Mouse (Mus musculus) embryonic facial prominence, embryonic 11.5 days (tissue): ENCODE results near the gene Tfb1m. TPM values are rescaled to one million over a fixed set of nuclear protein-coding genes. Genes with fewer than 3 reads are reported as not detected.

Experiments used
- ATAC-seq: fragments of 200-750 bp; cut with Nextera tagmentation; replicated peaks from 2 replicates; pipeline ENCODE4 v1.8.0; 2017; ENCODE audit warnings: low read depth; ENCODE audit not compliant: insufficient number of reproducible peaks, low FRiP score, low TSS enrichment
- DNase-seq: peaks from one replicate; pipeline ENCODE4 v3.0.0-alpha.2; 2015; ENCODE audit warnings: low spot score
- H3K27ac ChIP-seq: fragments of 300-500 bp; sonication (generic); replicated peaks from 2 replicates; pipeline ENCODE4 v1.5.1; 2014; ENCODE audit warnings: mild to moderate bottlenecking, low read depth, low read length, control low read depth
- H3K27me3 ChIP-seq: fragments of 300-500 bp; sonication (generic); 2 replicates; pipeline ENCODE4 v1.6.1; 2014; ENCODE audit warnings: mild to moderate bottlenecking, low read length, moderate library complexity, mixed read lengths; ENCODE audit not compliant: control insufficient read depth, insufficient read depth
- H3K36me3 ChIP-seq: fragments of 300-500 bp; sonication (generic); replicated peaks from 2 replicates; pipeline ENCODE4 v1.6.1; 2014; ENCODE audit warnings: low read depth, mild to moderate bottlenecking, low read length, moderate library complexity, mixed read lengths; ENCODE audit not compliant: control insufficient read depth, insufficient read depth
- H3K4me1 ChIP-seq: fragments of 300-500 bp; sonication (generic); 2 replicates; pipeline ENCODE4 v1.6.1; 2014; ENCODE audit warnings: low read length, mixed read lengths; ENCODE audit not compliant: control insufficient read depth, insufficient read depth
- H3K4me2 ChIP-seq: fragments of 300-500 bp; sonication (generic); 2 replicates; pipeline ENCODE4 v1.6.1; 2014; ENCODE audit warnings: low read depth, mild to moderate bottlenecking, control low read depth, low read length, moderate library complexity
- H3K4me3 ChIP-seq: fragments of 300-500 bp; sonication (generic); 2 replicates; pipeline ENCODE4 v1.5.1; 2014; ENCODE audit warnings: low read depth, low read length, control low read depth
- H3K9ac ChIP-seq: fragments of 300-500 bp; sonication (generic); replicated peaks from 2 replicates; pipeline ENCODE4 v1.6.1; 2014; ENCODE audit warnings: mild to moderate bottlenecking, control low read depth, low read length
- H3K9me3 ChIP-seq: fragments of 300-500 bp; sonication (generic); replicated peaks from 2 replicates; pipeline ENCODE4 v1.6.1; 2016; ENCODE audit warnings: mild to moderate bottlenecking, low read length, inconsistent platforms, mixed read lengths; ENCODE audit not compliant: control insufficient read depth
- WGBS: fragments of 180-500 bp; shearing (Covaris S2); extraction: QIAGEN DNeasy Blood & Tissue Kit; methylation state at CpG from one replicate; pipeline ENCODE4 v1.1.7; 2014; 5-methylcytosine and 5-hydroxymethylcytosine counted together
- polyA plus RNA-seq: library from polyadenylated mRNA; unstranded; fragments of >200 nt; fragmentation: Nextera tagmentation; extraction: Ambion mirVana; gene quantifications from 2 replicates; pipeline ENCODE4 v1.2.1, GENCODE M21; 2014

The Tfb1m gene
- polyA plus RNA-seq, 1 experiment from 2014 or later, result 25.9 TPM

DNA sequence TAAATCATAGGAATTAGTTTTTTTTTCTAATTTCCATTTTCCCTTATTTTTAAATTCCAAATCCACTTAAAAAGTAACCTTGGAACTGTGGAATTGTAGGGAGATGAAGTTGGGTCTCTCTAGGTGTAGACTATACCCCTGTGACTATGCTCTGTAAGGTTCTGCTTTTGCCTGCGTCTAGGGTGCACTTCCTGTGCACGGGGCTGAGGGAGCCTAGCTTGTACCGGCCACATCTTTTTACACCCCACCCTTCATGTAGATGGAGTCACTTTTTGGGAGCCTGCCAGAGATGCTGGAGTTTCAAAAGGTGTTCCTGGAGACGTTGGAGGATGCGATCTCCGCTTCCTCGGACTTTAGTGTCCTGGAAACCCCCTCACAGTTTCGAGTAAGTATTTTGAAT, 51.1 kb downstream of the Tfb1m start:
- no peak overlapping the region for H3K9ac ChIP-seq
- no peaks in the 10 kb centered on the region for H3K4me1 ChIP-seq
- no peaks in the 10 kb centered on the region for H3K27me3 ChIP-seq
- no peaks in the 10 kb centered on the region for H3K36me3 ChIP-seq
- no peak overlapping the region for H3K27ac ChIP-seq
- ATAC-seq (no peak), DNase-seq (no peak)
- no peak overlapping the region for H3K4me3 ChIP-seq
- 89% methylated on average over 8 of the region's 8 CpGs for WGBS
- H3K4me2 ChIP-seq, result no peak overlapping the region
- no peaks in the 10 kb centered on the region for H3K9me3 ChIP-seq

DNA sequence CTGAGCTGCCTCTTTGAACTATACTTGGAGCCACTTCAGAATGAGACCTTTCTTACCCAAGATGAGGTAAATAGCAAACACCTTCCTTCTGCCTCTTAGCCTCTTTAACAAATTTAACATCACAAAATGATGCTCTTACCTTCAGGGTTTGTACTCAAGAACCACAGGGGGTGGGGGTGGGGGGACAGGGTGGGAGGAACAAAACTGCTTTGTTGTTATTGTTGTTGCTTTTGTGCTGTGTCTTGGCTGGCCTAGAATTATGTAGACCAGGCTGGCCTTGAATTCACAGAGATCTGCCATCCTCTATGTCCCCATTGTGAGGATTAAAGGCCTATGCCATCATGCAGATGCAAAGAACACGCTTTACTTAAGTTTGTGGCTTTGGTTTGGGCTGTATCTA, 51.9 kb downstream of the Tfb1m start:
- H3K27ac ChIP-seq, result no peak overlapping the region
- 79% methylated on average over 1 of the region's 1 CpGs for WGBS
- H3K36me3 ChIP-seq, result no peaks in the 10 kb centered on the region
- DNase-seq, result no peak
- no peak overlapping the region for H3K9ac ChIP-seq
- no peaks in the 10 kb centered on the region for H3K9me3 ChIP-seq
- no peak overlapping the region for H3K4me2 ChIP-seq
- no peak overlapping the region for H3K4me3 ChIP-seq
- H3K27me3 ChIP-seq, result no peaks in the 10 kb centered on the region
- no peak for ATAC-seq
- no peaks in the 10 kb centered on the region for H3K4me1 ChIP-seq

DNA sequence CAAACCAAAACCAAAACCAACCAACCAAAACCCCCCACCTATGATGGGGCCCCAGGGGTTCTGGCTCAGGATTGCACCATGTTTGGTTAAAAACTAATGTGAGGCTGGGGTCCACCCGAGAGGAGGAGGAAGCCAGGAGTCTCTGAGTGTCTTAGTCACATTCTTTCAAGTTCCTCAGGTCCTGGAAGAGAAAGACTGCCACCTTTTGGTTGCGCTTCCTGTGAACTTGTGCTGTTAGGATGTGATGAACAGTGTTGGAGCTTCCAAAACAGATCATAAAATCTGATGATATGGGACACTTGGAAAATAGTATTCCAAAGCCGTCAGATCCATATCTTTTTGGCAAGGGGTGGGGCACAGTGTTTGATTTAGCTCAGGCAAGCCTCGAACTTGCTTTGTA, 56.6 kb downstream of the Tfb1m start:
- WGBS, result 87% methylated on average over 4 of the region's 4 CpGs
- Histone ChIP-seq H3K27me3 (no peaks in the 10 kb centered on the region), H3K4me2 (no peak overlapping the region), H3K9ac (no peak overlapping the region), H3K36me3 (no peaks in the 10 kb centered on the region), H3K9me3 (no peaks in the 10 kb centered on the region), H3K4me1 (no peaks in the 10 kb centered on the region), H3K27ac (no peak overlapping the region), H3K4me3 (no peak overlapping the region)
- no peak for DNase-seq
- ATAC-seq, result no peak

DNA sequence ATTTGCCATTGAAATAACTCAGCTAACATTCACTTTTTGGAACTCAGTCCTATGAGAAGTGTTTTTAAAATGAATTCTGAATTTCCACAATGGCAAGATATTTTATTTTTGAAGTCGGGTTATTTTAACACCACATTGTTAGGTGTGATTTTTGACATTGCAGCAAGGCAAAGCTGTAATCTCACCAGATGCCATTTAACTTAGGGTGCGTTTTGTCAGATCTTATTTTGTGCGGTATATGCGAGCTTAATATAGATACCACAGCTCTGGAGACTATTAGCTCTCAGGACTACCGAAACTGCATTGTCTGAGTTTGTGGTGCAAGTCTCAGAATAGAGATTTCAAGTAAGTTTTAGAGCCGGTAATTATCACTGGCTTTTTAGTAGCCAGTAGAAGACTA, 57.5 kb downstream of the Tfb1m start:
- WGBS, result 92% methylated on average over 6 of the region's 6 CpGs
- Histone ChIP-seq H3K4me1 (no peaks in the 10 kb centered on the region), H3K27me3 (no peaks in the 10 kb centered on the region), H3K4me2 (no peak overlapping the region), H3K9me3 (no peaks in the 10 kb centered on the region), H3K36me3 (no peaks in the 10 kb centered on the region), H3K4me3 (no peak overlapping the region), H3K27ac (no peak overlapping the region), H3K9ac (no peak overlapping the region)
- ATAC-seq (no peak), DNase-seq (no peak)

DNA sequence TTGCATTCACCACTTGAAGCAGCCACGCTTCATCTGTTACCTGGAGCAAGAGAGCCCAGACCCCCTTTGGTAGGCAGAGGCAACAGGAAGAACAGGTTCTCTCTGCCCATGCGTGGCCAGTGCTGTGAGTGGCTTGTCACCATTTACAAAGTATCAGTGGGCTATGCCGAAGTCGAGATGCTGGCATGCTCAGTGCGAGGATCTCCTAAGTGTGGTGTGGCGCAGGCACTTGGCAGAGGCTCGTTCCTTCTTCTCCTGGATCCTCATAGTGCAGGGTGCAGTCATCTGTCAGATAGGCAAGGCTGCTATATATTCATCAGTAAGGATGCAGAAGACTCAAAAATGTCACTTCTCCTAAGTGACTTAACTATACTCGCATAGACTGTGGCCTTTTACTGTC, 58.1 kb downstream of the Tfb1m start:
- Histone ChIP-seq H3K9ac (no peak overlapping the region), H3K27me3 (no peaks in the 10 kb centered on the region), H3K4me1 (no peaks in the 10 kb centered on the region), H3K27ac (no peak overlapping the region), H3K36me3 (no peaks in the 10 kb centered on the region), H3K4me3 (no peak overlapping the region), H3K9me3 (no peaks in the 10 kb centered on the region), H3K4me2 (no peak overlapping the region)
- WGBS, result 91% methylated on average over 8 of the region's 8 CpGs
- DNase-seq (no peak), ATAC-seq (no peak)

DNA sequence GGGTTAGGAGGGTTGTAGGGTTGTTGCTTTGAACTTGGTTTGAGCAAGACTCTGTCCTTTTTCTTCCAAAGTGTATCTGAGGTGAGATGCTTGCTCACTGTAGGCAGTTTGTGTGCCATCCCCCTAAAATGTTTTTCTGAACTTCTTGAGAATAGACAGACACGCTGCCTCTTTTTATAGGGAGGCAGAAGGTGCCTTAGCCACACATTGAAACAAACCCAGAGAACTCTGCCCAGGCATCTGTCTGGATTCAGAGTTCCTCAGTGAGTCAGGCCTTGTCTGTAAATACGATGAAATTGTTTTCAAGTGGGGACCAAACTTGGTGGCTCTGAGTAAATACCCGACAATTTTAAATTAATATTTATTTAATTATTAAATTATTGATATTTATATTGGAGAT, 59.0 kb downstream of the Tfb1m start:
- Histone ChIP-seq H3K4me3 (no peak overlapping the region), H3K27ac (no peak overlapping the region), H3K4me1 (no peaks in the 10 kb centered on the region), H3K27me3 (no peaks in the 10 kb centered on the region), H3K9me3 (no peaks in the 10 kb centered on the region), H3K9ac (no peak overlapping the region), H3K4me2 (no peak overlapping the region), H3K36me3 (no peaks in the 10 kb centered on the region)
- WGBS, result 92% methylated on average over 3 of the region's 3 CpGs
- ATAC-seq (no peak), DNase-seq (no peak)

DNA sequence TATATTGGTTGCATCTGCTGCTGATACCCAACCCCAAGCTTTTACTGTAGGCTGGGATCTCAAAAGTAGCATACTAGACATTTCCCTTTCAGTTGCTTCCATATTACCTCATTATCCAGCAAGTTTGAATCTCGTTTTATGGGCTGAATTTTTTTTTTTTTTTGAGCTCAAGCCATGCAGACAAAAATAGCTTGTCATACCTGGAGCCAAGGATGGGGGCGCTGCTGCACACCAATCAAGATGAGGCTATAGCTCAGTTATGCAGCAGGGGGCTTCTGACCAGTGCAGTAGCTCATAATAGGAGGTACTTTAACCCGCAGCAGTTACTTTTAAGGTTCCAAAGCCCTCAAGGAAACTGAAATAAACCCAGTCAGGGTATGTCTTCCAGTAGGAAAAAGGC, 59.5 kb downstream of the Tfb1m start:
- no peak overlapping the region for H3K27ac ChIP-seq
- H3K4me1 ChIP-seq, result no peaks in the 10 kb centered on the region
- no peak overlapping the region for H3K4me2 ChIP-seq
- H3K9ac ChIP-seq, result no peak overlapping the region
- DNase-seq (peak; percentile 64), ATAC-seq (no peak)
- H3K4me3 ChIP-seq, result no peak overlapping the region
- H3K27me3 ChIP-seq, result no peaks in the 10 kb centered on the region
- no peaks in the 10 kb centered on the region for H3K36me3 ChIP-seq
- 28% methylated on average over 3 of the region's 3 CpGs for WGBS
- no peaks in the 10 kb centered on the region for H3K9me3 ChIP-seq

DNA sequence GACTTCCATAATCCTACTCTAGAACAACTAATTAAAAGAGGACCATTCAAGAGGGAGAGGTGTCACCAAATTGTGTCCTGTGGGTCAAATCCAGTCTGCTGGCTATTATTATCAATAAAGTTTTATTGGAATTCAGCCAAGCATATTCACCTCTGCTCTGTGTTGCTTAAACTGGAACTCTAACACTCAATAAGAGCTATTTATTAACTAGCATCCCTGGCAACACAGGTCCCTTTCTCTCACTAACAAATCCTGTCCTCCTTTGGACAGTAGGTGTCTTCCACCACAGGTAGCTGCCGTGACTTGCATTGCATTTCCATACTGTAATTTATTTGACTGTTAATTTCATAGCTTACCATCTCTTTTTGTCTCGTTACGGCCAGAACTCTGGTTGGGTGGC, 61.5 kb downstream of the Tfb1m start:
- Histone ChIP-seq H3K4me2 (no peak overlapping the region), H3K27ac (no peak overlapping the region), H3K4me1 (no peaks in the 10 kb centered on the region), H3K27me3 (no peaks in the 10 kb centered on the region), H3K9me3 (no peaks in the 10 kb centered on the region), H3K9ac (no peak overlapping the region), H3K36me3 (no peaks in the 10 kb centered on the region), H3K4me3 (no peak overlapping the region)
- no peak for DNase-seq
- 90% methylated on average over 3 of the region's 3 CpGs for WGBS
- ATAC-seq, result no peak

DNA sequence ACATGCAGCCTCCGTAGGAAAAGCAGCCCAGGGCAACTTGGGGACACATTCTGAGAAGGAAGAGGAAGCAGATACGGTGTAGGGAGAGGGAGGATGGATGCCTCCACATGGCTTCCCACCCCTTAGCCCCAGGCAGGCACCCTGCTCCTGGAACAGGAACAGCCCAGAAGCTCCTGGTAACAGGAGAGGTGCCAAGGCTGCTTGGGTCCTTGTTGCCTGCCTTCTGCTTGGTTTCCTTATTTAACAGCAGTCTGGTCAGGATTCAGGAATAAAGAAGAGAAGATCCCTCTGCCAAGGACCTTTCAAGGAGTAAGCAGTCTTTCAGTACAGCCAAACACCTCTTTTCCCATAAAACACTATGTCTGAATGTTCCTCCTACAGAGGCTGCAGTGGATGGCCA, 62.0 kb downstream of the Tfb1m start:
- Histone ChIP-seq H3K27ac (no peak overlapping the region), H3K4me3 (no peak overlapping the region), H3K4me1 (no peaks in the 10 kb centered on the region), H3K9ac (no peak overlapping the region), H3K4me2 (no peak overlapping the region), H3K9me3 (no peaks in the 10 kb centered on the region), H3K27me3 (no peaks in the 10 kb centered on the region), H3K36me3 (no peaks in the 10 kb centered on the region)
- ATAC-seq (no peak), DNase-seq (no peak)
- 30% methylated on average over 2 of the region's 2 CpGs for WGBS
